Mouse (Mus musculus) regulatory T cell (primary cell): ENCODE results near the gene Frmd4a.

ENCODE experiments used
- in situ Hi-C: fragments of 300-600 bp; cut with MboI, MseI; formaldehyde crosslinking; loops from one replicate; pipeline ENCODE4 v1.15.1; 2025; ENCODE audit warnings: high pct_unique_total_duplicates

Frmd4a gene

GRCm38 (mm10) chr2:4017528-4018288 lies at the start of gene Frmd4a:
TSS of gene Frmd4a (plus strand) at chr2:4017717.
- in situ Hi-C loops, result no loop called here

GRCm38 (mm10) chr2:3988876-3989275 lies 28.6 kb upstream of the Frmd4a start:
- in situ Hi-C loops, result no loop called here

GRCm38 (mm10) chr2:3990431-3990830 lies 27.1 kb upstream of the Frmd4a start:
- in situ Hi-C loops, result no loop called here

GRCm38 (mm10) chr2:4018431-4018876 lies 937 bp downstream of the Frmd4a start:
- in situ Hi-C loops, result no loop called here

- in situ Hi-C loops, result no loop called here
Measured at GRCm38 (mm10) chr2:4018909-4019308, 1.4 kb downstream of the Frmd4a start.

GRCm38 (mm10) chr2:4024927-4025326 lies 7.4 kb downstream of the Frmd4a start:
- in situ Hi-C loops, result no loop called here

- in situ Hi-C loops, result no loop called here
Measured at GRCm38 (mm10) chr2:4029031-4029747, 11.7 kb downstream of the Frmd4a start.

GRCm38 (mm10) chr2:4036153-4036589 lies 18.7 kb downstream of the Frmd4a start:
- in situ Hi-C loops, result no loop called here

GRCm38 (mm10) chr2:4036651-4037117 lies 19.2 kb downstream of the Frmd4a start:
- in situ Hi-C loops, result no loop called here

- in situ Hi-C loops, result no loop called here
Measured at GRCm38 (mm10) chr2:4042009-4042408, 24.5 kb downstream of the Frmd4a start.

GRCm38 (mm10) chr2:4055481-4055880 lies 38.0 kb downstream of the Frmd4a start:
- in situ Hi-C loops, result no loop called here

GRCm38 (mm10) chr2:4060675-4061074 lies 43.2 kb downstream of the Frmd4a start:
- in situ Hi-C loops, result no loop called here

- in situ Hi-C loops, result no loop called here
Measured at GRCm38 (mm10) chr2:4071831-4072230, 54.3 kb downstream of the Frmd4a start.

GRCm38 (mm10) chr2:4083877-4084276 lies 66.4 kb downstream of the Frmd4a start:
- in situ Hi-C loops, result no loop called here

- in situ Hi-C loops, result loop anchor here (10.0 kb wide), 1 partner anchor 193 kb away; no protein-coding TSS in a partner anchor
Measured at GRCm38 (mm10) chr2:4097601-4098000, 80.1 kb downstream of the Frmd4a start.

- in situ Hi-C loops, result loop anchor here (10.0 kb wide), 1 partner anchor 194 kb away; no protein-coding TSS in a partner anchor
Measured at GRCm38 (mm10) chr2:4098948-4099776, 81.6 kb downstream of the Frmd4a start.

GRCm38 (mm10) chr2:4099777-4100104 lies 82.2 kb downstream of the Frmd4a start:
- in situ Hi-C loops, result loop anchor here (10.0 kb wide), 1 partner anchor 195 kb away; no protein-coding TSS in a partner anchor

- in situ Hi-C loops, result no loop called here
Measured at GRCm38 (mm10) chr2:4101370-4101769, 83.9 kb downstream of the Frmd4a start.

- in situ Hi-C loops, result no loop called here
Measured at GRCm38 (mm10) chr2:4113303-4113920, 95.9 kb downstream of the Frmd4a start.

GRCm38 (mm10) chr2:4119678-4120458 lies 102.4 kb downstream of the Frmd4a start:
- in situ Hi-C loops, result no loop called here
